Mouse (Mus musculus) hindbrain, embryonic 13.5 days (tissue): ENCODE measurements around the gene Grb14. TPM values are rescaled to one million over a fixed set of nuclear protein-coding genes. Genes with fewer than 3 reads are reported as not detected.

Source experiments
- ATAC-seq: fragments of 200-750 bp; cut with Nextera tagmentation; 2 replicates; pipeline ENCODE4 v1.8.0; 2017; ENCODE audit warnings: moderate TSS enrichment; ENCODE audit not compliant: low FRiP score
- H3K27ac ChIP-seq: fragments of 300-500 bp; sonication (generic); 2 replicates; pipeline ENCODE4 v1.5.1; 2015; ENCODE audit warnings: inconsistent platforms, mild to moderate bottlenecking, moderate library complexity
- H3K27me3 ChIP-seq: fragments of 300-500 bp; sonication (generic); 2 replicates; pipeline ENCODE4 v1.6.1; 2015; ENCODE audit warnings: mild to moderate bottlenecking, inconsistent platforms
- H3K36me3 ChIP-seq: fragments of 300-500 bp; sonication (generic); 2 replicates; pipeline ENCODE4 v1.6.1; 2015; ENCODE audit warnings: mild to moderate bottlenecking, inconsistent platforms
- H3K4me1 ChIP-seq: fragments of 300-500 bp; sonication (generic); replicated peaks from 2 replicates; pipeline ENCODE4 v1.6.1; 2015; ENCODE audit warnings: inconsistent platforms
- H3K4me2 ChIP-seq: fragments of 300-500 bp; sonication (generic); 2 replicates; pipeline ENCODE4 v1.6.1; 2015; ENCODE audit warnings: inconsistent platforms, mild to moderate bottlenecking, moderate library complexity
- H3K4me3 ChIP-seq: fragments of 300-500 bp; sonication (generic); 2 replicates; pipeline ENCODE4 v1.5.1; 2015; ENCODE audit warnings: mild to moderate bottlenecking, inconsistent platforms
- H3K9ac ChIP-seq: fragments of 300-500 bp; sonication (generic); 2 replicates; pipeline ENCODE4 v1.6.1; 2015; ENCODE audit warnings: mild to moderate bottlenecking, inconsistent platforms
- H3K9me3 ChIP-seq: fragments of 300-500 bp; sonication (generic); 2 replicates; pipeline ENCODE4 v1.6.1; 2016; ENCODE audit warnings: inconsistent platforms
- WGBS: fragments of 180-500 bp; shearing (Covaris S2); methylation state at CpG from one replicate; pipeline ENCODE4 v1.1.7; 2015; 5-methylcytosine and 5-hydroxymethylcytosine counted together
- polyA plus RNA-seq: library from polyadenylated mRNA; unstranded; fragments of >200 nt; fragmentation: Nextera tagmentation; extraction: Ambion mirVana; gene quantifications from 2 replicates; pipeline ENCODE4 v1.2.1, GENCODE M21; 2015

Gene Grb14
- polyA plus RNA-seq, 1 experiment from 2014 or later, result 19.0 TPM

GRCm38 (mm10) chr2:64971828-64972227, 53.0 kb downstream of the Grb14 start:
- H3K27ac ChIP-seq, result no peak overlapping the region
- no peaks in the 10 kb centered on the region for H3K9me3 ChIP-seq
- H3K9ac ChIP-seq, result no peak overlapping the region

DNA sequence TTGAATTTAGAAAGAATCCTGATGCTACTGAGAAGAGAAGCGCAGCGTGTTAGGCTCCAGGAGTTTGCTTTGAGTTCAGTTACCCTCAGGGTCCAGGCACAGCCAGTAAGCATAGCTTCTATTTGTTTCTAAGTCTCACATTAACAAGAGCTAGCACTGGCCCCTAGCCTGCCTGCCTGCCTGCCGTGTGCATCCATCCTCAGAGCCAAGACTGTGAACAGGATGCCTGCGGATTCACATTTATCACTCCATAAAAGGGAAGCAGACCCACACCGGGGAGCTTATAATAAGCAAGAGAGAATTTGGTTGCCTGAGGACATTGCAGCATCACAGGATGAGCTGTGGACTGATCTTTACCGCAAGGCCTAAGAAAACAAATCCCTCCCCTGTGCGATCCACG, 53.8 kb downstream of the Grb14 start:
- Histone ChIP-seq H3K36me3 (no peaks in the 10 kb centered on the region), H3K4me3 (no peak overlapping the region), H3K9me3 (no peaks in the 10 kb centered on the region), H3K4me1 (peaks cover 12% of the 10 kb centered on the region), H3K27ac (no peak overlapping the region), H3K9ac (no peak overlapping the region), H3K27me3 (no peaks in the 10 kb centered on the region), H3K4me2 (no peak overlapping the region)
- WGBS, result 56% methylated on average over 8 of the region's 8 CpGs
- ATAC-seq, result no peak

More at GRCm38 (mm10) chr2:64971828-64972227, 53.0 kb downstream of the Grb14 start:
- ATAC-seq, result no peak
- Histone ChIP-seq H3K4me2 (no peak overlapping the region), H3K4me1 (peaks cover 11% of the 10 kb centered on the region), H3K36me3 (no peaks in the 10 kb centered on the region), H3K27me3 (no peaks in the 10 kb centered on the region), H3K4me3 (no peak overlapping the region)
- 72% methylated on average over 5 of the region's 5 CpGs for WGBS

- Histone ChIP-seq H3K4me1 (peaks cover 12% of the 10 kb centered on the region), H3K36me3 (no peaks in the 10 kb centered on the region), H3K27ac (no peak overlapping the region), H3K4me3 (no peak overlapping the region), H3K9ac (no peak overlapping the region), H3K27me3 (no peaks in the 10 kb centered on the region), H3K4me2 (no peak overlapping the region), H3K9me3 (no peaks in the 10 kb centered on the region)
- no peak for ATAC-seq
- 72% methylated on average over 6 of the region's 6 CpGs for WGBS
These were observed 57.8 kb downstream of the Grb14 start for GRCm38 (mm10) chr2:64966893-64967444.

DNA sequence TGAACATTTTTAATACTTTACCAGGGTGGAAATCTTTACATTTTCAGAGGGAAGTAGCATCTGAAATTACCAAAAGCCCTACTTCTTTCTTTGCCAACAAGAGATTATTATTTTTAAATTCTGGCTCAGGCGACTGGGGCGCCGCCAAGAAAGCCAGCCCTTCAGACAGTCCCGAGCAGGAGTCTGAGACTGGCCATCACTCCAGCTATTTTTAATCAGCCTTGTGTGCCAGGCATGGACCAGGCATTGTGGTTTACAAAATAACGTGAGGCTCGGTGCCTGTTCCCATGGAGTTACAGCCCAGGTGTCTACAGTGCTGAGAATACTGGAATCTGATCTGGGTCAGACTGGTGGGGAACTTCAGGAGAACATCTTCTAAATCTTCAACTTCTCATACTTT, 58.5 kb downstream of the Grb14 start:
- 78% methylated on average over 6 of the region's 6 CpGs for WGBS
- Histone ChIP-seq H3K9ac (no peak overlapping the region), H3K4me2 (no peak overlapping the region), H3K27me3 (no peaks in the 10 kb centered on the region), H3K27ac (no peak overlapping the region), H3K36me3 (no peaks in the 10 kb centered on the region), H3K4me3 (no peak overlapping the region), H3K9me3 (no peaks in the 10 kb centered on the region), H3K4me1 (peaks cover 12% of the 10 kb centered on the region)
- no peak for ATAC-seq

DNA sequence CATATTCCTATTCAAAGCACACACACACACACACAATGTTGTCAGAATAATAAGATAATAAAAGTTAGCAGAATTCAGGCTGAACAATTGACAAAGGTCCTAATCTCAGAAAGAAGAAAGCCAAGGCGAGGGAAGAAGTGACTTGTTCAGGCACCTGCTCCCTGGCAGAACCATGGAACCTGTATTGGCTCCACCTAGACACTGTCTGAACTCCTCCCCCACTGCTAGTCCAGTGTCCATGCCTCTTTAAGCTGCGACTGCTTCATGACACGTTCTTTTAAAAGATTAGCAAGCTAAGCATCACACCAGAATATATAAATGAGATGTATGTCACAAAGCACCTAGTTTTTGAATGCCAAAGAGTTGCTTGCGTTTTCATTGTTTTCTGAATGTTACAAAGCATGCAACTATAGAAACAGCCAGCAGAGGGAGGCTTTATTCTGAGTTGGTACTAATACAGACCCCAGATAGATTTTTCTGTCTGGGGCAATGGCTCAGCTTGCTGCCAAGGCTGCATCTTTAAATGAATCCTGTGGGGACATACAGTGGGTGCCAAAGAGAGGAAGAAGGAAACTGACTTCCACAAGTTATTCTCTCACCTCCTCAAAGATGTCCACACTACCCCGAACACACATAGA, 59.4 kb downstream of the Grb14 start:
- H3K27me3 ChIP-seq, result no peaks in the 10 kb centered on the region
- 32% methylated on average over 5 of the region's 5 CpGs for WGBS
- peaks cover 8% of the 10 kb centered on the region; the same call in 1 of the 2 replicates for H3K4me1 ChIP-seq
- no peaks in the 10 kb centered on the region for H3K36me3 ChIP-seq
- H3K9me3 ChIP-seq, result no peaks in the 10 kb centered on the region
- H3K9ac ChIP-seq, result no peak overlapping the region
- peak; percentile 89 for ATAC-seq
- no peak overlapping the region for H3K4me3 ChIP-seq
- peak overlapping the region; percentile 33 for H3K4me2 ChIP-seq
- no peak overlapping the region for H3K27ac ChIP-seq

- Histone ChIP-seq H3K36me3 (no peaks in the 10 kb centered on the region), H3K9ac (no peak overlapping the region), H3K4me3 (no peak overlapping the region), H3K27me3 (no peaks in the 10 kb centered on the region), H3K4me2 (no peak overlapping the region), H3K27ac (no peak overlapping the region), H3K4me1 (peaks cover 4% of the 10 kb centered on the region; the same call in 1 of the 2 replicates), H3K9me3 (no peaks in the 10 kb centered on the region)
- no peak for ATAC-seq
- WGBS, result 57% methylated on average over 4 of the region's 4 CpGs
These were observed 62.6 kb downstream of the Grb14 start for GRCm38 (mm10) chr2:64962196-64962595.

GRCm38 (mm10) chr2:64961381-64961780, 63.4 kb downstream of the Grb14 start:
- Histone ChIP-seq H3K27ac (no peak overlapping the region), H3K4me1 (no peaks in the 10 kb centered on the region), H3K27me3 (no peaks in the 10 kb centered on the region), H3K4me3 (no peak overlapping the region), H3K9ac (no peak overlapping the region), H3K4me2 (no peak overlapping the region), H3K36me3 (no peaks in the 10 kb centered on the region), H3K9me3 (no peaks in the 10 kb centered on the region)
- ATAC-seq, result no peak
- 80% methylated on average over 3 of the region's 3 CpGs for WGBS

DNA sequence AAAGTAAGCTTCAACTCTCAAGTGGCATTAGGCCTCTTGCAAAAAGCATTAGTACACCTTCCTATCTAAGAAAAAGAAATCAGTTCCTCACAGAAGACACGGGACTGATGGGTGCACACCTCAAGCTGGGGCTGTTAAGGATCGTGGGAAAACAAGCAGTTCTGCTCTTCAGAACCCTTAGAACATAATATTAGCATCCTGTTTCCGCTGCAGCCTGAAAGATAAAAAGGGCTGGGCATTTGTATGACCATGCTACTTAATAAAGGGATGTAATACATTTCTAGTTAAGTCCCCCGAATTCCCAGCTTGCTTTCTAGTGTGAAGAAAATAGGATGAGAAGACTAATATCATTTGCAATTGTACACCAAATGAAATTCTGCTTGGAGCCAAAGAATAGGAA, 65.1 kb downstream of the Grb14 start:
- no peak overlapping the region for H3K4me3 ChIP-seq
- H3K36me3 ChIP-seq, result no peaks in the 10 kb centered on the region
- H3K27me3 ChIP-seq, result no peaks in the 10 kb centered on the region
- H3K9me3 ChIP-seq, result no peaks in the 10 kb centered on the region
- no peak for ATAC-seq
- no peak overlapping the region for H3K4me2 ChIP-seq
- no peak overlapping the region for H3K27ac ChIP-seq
- no peak overlapping the region for H3K9ac ChIP-seq
- H3K4me1 ChIP-seq, result no peaks in the 10 kb centered on the region
- WGBS, result 81% methylated on average over 4 of the region's 4 CpGs

DNA sequence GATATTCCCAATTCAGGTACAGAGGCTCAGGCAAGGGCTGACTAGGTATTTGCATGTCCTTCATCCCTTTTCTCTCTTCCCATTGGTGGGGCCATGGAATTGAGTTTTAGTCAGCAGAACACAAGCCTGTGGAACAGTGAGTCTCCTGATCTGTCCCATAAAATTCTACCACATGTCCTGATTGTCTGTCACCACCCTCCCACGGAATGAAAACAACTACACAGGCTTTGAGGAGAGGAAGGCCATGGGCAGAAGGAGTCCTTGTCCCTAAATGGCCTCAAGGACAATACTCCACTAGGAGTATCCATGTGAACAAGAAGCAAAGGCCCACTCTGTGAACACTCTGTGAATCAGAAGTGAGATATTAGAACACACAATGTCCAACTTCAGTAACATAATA, 69.3 kb downstream of the Grb14 start:
- H3K9ac ChIP-seq, result no peak overlapping the region
- no peaks in the 10 kb centered on the region for H3K9me3 ChIP-seq
- H3K4me1 ChIP-seq, result no peaks in the 10 kb centered on the region
- no peak overlapping the region for H3K4me3 ChIP-seq
- no peak for ATAC-seq
- no peak overlapping the region for H3K4me2 ChIP-seq
- H3K36me3 ChIP-seq, result no peaks in the 10 kb centered on the region
- 73% methylated on average over 1 of the region's 1 CpGs for WGBS
- H3K27me3 ChIP-seq, result no peaks in the 10 kb centered on the region
- no peak overlapping the region for H3K27ac ChIP-seq

- Histone ChIP-seq H3K27ac (no peak overlapping the region), H3K36me3 (no peaks in the 10 kb centered on the region), H3K9me3 (no peaks in the 10 kb centered on the region), H3K4me2 (no peak overlapping the region), H3K4me3 (no peak overlapping the region), H3K9ac (no peak overlapping the region), H3K4me1 (no peaks in the 10 kb centered on the region), H3K27me3 (no peaks in the 10 kb centered on the region)
- ATAC-seq, result 0 out of 2 replicates have a peak, but pooled peaks have one; percentile 3
- 52% methylated on average over 2 of the region's 2 CpGs for WGBS
These were observed 75.6 kb downstream of the Grb14 start for GRCm38 (mm10) chr2:64949210-64949609.

DNA sequence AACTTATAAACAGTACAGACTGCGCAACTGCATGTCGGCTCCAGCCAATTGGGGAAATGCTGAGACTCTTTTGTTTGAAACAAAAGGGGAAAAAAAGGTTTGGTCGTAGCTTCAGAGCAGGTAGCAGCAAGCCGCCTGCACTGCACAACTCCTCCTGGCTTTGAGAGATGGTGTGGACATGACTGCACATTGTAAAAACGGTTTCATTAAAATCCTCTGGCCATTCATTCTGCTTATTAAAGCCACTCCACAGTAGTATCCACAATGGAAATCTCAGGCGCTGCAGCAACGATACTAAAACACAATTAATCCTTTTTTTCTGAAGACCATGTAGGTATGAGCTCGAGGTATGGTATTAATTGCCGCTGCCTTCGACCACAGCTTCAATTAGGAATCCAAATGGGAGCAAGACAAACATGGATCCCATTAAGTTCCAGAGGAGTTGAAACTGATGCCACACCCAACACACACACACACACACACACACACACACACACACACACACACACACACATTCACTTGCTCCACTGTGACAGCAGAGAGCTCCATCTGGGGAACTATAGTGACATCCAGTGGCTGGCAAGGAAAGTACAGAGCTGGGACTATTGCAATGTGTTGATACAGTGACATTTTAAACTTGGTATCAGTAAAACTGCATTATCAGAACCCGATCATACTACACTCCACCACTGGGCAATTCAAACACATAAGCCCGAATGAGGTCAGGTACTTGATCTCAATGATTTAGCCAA, 76.2 kb downstream of the Grb14 start:
- no peak overlapping the region for H3K4me3 ChIP-seq
- H3K4me2 ChIP-seq, result no peak overlapping the region
- no peaks in the 10 kb centered on the region for H3K27me3 ChIP-seq
- no peak overlapping the region for H3K9ac ChIP-seq
- WGBS, result 84% methylated on average over 12 of the region's 12 CpGs
- no peaks in the 10 kb centered on the region for H3K4me1 ChIP-seq
- H3K9me3 ChIP-seq, result no peaks in the 10 kb centered on the region
- H3K27ac ChIP-seq, result no peak overlapping the region
- H3K36me3 ChIP-seq, result no peaks in the 10 kb centered on the region
- ATAC-seq, result peak; percentile 82; the same call in 1 of the 2 replicates

- H3K9me3 ChIP-seq, result no peaks in the 10 kb centered on the region
- WGBS, result 77% methylated on average over 3 of the region's 3 CpGs
- H3K36me3 ChIP-seq, result no peaks in the 10 kb centered on the region
- H3K9ac ChIP-seq, result no peak overlapping the region
- no peak overlapping the region for H3K27ac ChIP-seq
- no peak for ATAC-seq
- H3K4me1 ChIP-seq, result no peaks in the 10 kb centered on the region
- no peaks in the 10 kb centered on the region for H3K27me3 ChIP-seq
- no peak overlapping the region for H3K4me3 ChIP-seq
- no peak overlapping the region for H3K4me2 ChIP-seq
These were observed 77.3 kb downstream of the Grb14 start for GRCm38 (mm10) chr2:64947484-64947883.
